Mouse (Mus musculus): ENCODE measurements around the gene Saysd1. TPM values are rescaled to one million over a fixed set of nuclear protein-coding genes. Genes with fewer than 3 reads are reported as not detected.

Saysd1 gene
- polyA plus RNA-seq, 1 experiment from 2014 or later, result 8.6 TPM

DNA sequence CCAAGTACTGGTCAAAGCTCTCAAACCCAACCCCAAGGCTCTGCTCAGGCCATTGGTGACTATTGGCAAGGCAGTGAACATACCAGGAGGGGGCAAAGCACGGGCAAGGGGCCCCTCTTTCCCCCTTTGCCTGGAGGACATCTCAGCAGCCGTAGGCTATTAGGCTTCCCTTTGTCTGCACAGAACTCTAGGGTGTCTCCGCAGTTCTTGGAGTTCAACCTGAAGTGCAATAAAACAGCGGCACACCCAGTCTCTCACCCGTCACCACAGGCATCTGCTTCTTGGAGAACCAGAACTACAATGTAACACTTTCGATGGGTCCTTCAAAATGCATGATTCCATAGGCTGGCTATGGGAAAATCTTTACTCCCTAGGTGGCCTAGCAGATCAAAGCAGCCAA is 10.2 kb downstream of the Saysd1 start:
- no peak overlapping the region for H3K4me2 ChIP-seq
- no peak overlapping the region for H3K4me3 ChIP-seq (ENCODE audit: low read depth, low read length)
- no peak for ATAC-seq (replicated peaks; ENCODE audit: insufficient number of reproducible peaks, low FRiP score, low TSS enrichment)
- no peaks in the 10 kb centered on the region for H3K36me3 ChIP-seq (ENCODE audit: control insufficient read depth, insufficient read depth, low read length)
- no peaks in the 10 kb centered on the region for H3K27me3 ChIP-seq (ENCODE audit: control insufficient read depth, insufficient read depth, low read length)
- H3K9me3 ChIP-seq (replicated peaks; ENCODE audit: control insufficient read depth, low read length), result no peaks in the 10 kb centered on the region
- no peak overlapping the region for H3K27ac ChIP-seq (ENCODE audit: low read depth, low read length)
- WGBS (ENCODE audit: insufficient replicate concordance), result 77% methylated on average over 6 of the region's 6 CpGs
- H3K9ac ChIP-seq (ENCODE audit: low read depth, low read length), result no peak overlapping the region
- H3K4me1 ChIP-seq (ENCODE audit: control insufficient read depth, insufficient read depth, low read length), result no peaks in the 10 kb centered on the region

DNA sequence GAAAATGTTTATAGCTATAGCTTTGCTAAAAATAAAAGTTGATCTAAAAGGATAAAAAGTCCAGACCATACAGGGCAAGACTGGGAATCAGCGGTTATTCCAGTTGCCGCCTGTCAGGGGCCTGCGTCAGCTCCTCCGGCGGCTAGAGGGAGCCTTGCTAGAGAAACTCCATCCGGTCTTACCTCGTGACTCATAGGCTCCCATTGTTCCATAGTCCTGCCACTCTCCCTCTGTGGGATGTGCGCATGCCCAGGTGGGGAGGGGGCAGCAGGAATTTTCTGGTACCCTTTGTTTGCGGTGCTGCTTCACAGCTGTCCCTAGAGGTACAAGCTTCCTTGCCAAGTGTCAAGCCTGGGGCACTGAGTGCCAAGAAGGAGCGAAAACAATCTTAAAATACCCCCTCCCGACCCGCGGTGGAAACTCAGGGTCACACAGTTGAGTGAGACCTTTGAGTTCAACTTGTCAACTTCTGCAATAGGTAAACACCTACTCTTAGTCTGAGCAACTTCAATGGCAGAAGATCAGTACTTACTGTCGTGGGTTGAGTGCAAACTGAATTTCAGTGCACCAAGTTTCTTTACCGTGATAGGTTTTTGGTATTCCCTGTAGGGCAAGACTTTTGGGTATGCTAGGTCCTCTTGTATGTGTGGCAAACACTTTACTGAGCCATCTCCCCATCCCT is 10.8 kb downstream of the Saysd1 start:
- 65% methylated on average over 15 of the region's 15 CpGs for WGBS (ENCODE audit: insufficient replicate concordance)
- H3K4me3 ChIP-seq (ENCODE audit: low read depth, low read length), result no peak overlapping the region
- H3K9me3 ChIP-seq (replicated peaks; ENCODE audit: control insufficient read depth, low read length), result no peaks in the 10 kb centered on the region
- no peak overlapping the region for H3K9ac ChIP-seq (ENCODE audit: low read depth, low read length)
- H3K36me3 ChIP-seq (ENCODE audit: control insufficient read depth, insufficient read depth, low read length), result no peaks in the 10 kb centered on the region
- H3K4me1 ChIP-seq (ENCODE audit: control insufficient read depth, insufficient read depth, low read length), result no peaks in the 10 kb centered on the region
- no peak overlapping the region for H3K4me2 ChIP-seq
- H3K27me3 ChIP-seq (ENCODE audit: control insufficient read depth, insufficient read depth, low read length), result no peaks in the 10 kb centered on the region
- no peak overlapping the region for H3K27ac ChIP-seq (ENCODE audit: low read depth, low read length)
- no peak for ATAC-seq (replicated peaks; ENCODE audit: insufficient number of reproducible peaks, low FRiP score, low TSS enrichment)

- 61% methylated on average over 5 of the region's 5 CpGs for WGBS (ENCODE audit: insufficient replicate concordance)
- peaks cover 7% of the 10 kb centered on the region; the same call in 1 of the 2 replicates for H3K4me1 ChIP-seq (ENCODE audit: control insufficient read depth, insufficient read depth, low read length)
- ATAC-seq (replicated peaks; ENCODE audit: insufficient number of reproducible peaks, low FRiP score, low TSS enrichment), result no peak
Measured at GRCm38 (mm10) chr14:20120868-20121267, 17.5 kb downstream of the Saysd1 start.

DNA sequence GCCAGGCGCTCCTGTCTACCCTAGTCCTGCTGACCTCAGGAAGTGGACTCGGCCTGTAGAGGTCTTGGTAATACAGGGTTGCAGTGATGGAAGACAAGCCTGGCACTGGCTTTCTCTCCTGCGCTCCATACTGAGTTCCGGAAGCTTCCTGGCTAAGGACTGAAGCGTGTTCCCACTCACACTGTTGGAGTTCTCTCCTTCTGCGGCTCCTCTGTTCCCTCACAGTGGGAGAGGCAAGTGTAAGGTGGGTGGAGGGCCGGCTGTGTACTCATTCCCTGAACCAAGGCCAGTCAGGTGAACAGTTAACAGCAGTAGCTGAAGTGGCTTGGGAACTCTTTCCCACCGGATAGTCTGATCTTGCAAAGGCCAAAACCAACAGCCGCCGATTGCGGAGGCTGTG is 18.3 kb downstream of the Saysd1 start:
- ATAC-seq (replicated peaks; ENCODE audit: insufficient number of reproducible peaks, low FRiP score, low TSS enrichment), result no peak
- peaks cover 8% of the 10 kb centered on the region; the same call in 1 of the 2 replicates for H3K4me1 ChIP-seq (ENCODE audit: control insufficient read depth, insufficient read depth, low read length)
- H3K9ac ChIP-seq (ENCODE audit: low read depth, low read length), result no peak overlapping the region
- WGBS (ENCODE audit: insufficient replicate concordance), result 89% methylated on average over 11 of the region's 11 CpGs
- H3K36me3 ChIP-seq (ENCODE audit: control insufficient read depth, insufficient read depth, low read length), result no peaks in the 10 kb centered on the region
- H3K27me3 ChIP-seq (ENCODE audit: control insufficient read depth, insufficient read depth, low read length), result no peaks in the 10 kb centered on the region
- no peak overlapping the region for H3K4me2 ChIP-seq
- no peaks in the 10 kb centered on the region for H3K9me3 ChIP-seq (replicated peaks; ENCODE audit: control insufficient read depth, low read length)
- H3K4me3 ChIP-seq (ENCODE audit: low read depth, low read length), result no peak overlapping the region
- H3K27ac ChIP-seq (ENCODE audit: low read depth, low read length), result no peak overlapping the region

More at GRCm38 (mm10) chr14:20120868-20121267, 17.5 kb downstream of the Saysd1 start:
- Histone ChIP-seq H3K4me3 (ENCODE audit: low read depth, low read length) (no peak overlapping the region), H3K4me2 (no peak overlapping the region), H3K9ac (ENCODE audit: low read depth, low read length) (no peak overlapping the region), H3K27ac (ENCODE audit: low read depth, low read length) (no peak overlapping the region), H3K27me3 (ENCODE audit: control insufficient read depth, insufficient read depth, low read length) (no peaks in the 10 kb centered on the region), H3K36me3 (ENCODE audit: control insufficient read depth, insufficient read depth, low read length) (no peaks in the 10 kb centered on the region), H3K9me3 (replicated peaks; ENCODE audit: control insufficient read depth, low read length) (no peaks in the 10 kb centered on the region)

GRCm38 (mm10) chr14:20116149-20116605 is 22.2 kb downstream of the Saysd1 start:
- H3K9me3 ChIP-seq (replicated peaks; ENCODE audit: control insufficient read depth, low read length), result no peaks in the 10 kb centered on the region
- H3K4me3 ChIP-seq (ENCODE audit: low read depth, low read length), result no peak overlapping the region
- peaks cover 8% of the 10 kb centered on the region; the same call in 1 of the 2 replicates for H3K4me1 ChIP-seq (ENCODE audit: control insufficient read depth, insufficient read depth, low read length)
- H3K36me3 ChIP-seq (ENCODE audit: control insufficient read depth, insufficient read depth, low read length), result no peaks in the 10 kb centered on the region
- no peaks in the 10 kb centered on the region for H3K27me3 ChIP-seq (ENCODE audit: control insufficient read depth, insufficient read depth, low read length)
- H3K4me2 ChIP-seq, result no peak overlapping the region
- H3K27ac ChIP-seq (ENCODE audit: low read depth, low read length), result no peak overlapping the region
- no peak overlapping the region for H3K9ac ChIP-seq (ENCODE audit: low read depth, low read length)
- ATAC-seq (replicated peaks; ENCODE audit: insufficient number of reproducible peaks, low FRiP score, low TSS enrichment), result no peak
- 49% methylated on average over 9 of the region's 9 CpGs for WGBS (ENCODE audit: insufficient replicate concordance)

GRCm38 (mm10) chr14:20114951-20115350 is 23.4 kb downstream of the Saysd1 start:
- no peaks in the 10 kb centered on the region for H3K27me3 ChIP-seq (ENCODE audit: control insufficient read depth, insufficient read depth, low read length)
- H3K4me2 ChIP-seq, result no peak overlapping the region
- no peak for ATAC-seq (replicated peaks; ENCODE audit: insufficient number of reproducible peaks, low FRiP score, low TSS enrichment)
- H3K9me3 ChIP-seq (replicated peaks; ENCODE audit: control insufficient read depth, low read length), result no peaks in the 10 kb centered on the region
- no peak overlapping the region for H3K27ac ChIP-seq (ENCODE audit: low read depth, low read length)
- H3K4me3 ChIP-seq (ENCODE audit: low read depth, low read length), result no peak overlapping the region
- H3K36me3 ChIP-seq (ENCODE audit: control insufficient read depth, insufficient read depth, low read length), result no peaks in the 10 kb centered on the region
- no peak overlapping the region for H3K9ac ChIP-seq (ENCODE audit: low read depth, low read length)
- 75% methylated on average over 6 of the region's 6 CpGs for WGBS (ENCODE audit: insufficient replicate concordance)
- peaks cover 8% of the 10 kb centered on the region; the same call in 1 of the 2 replicates for H3K4me1 ChIP-seq (ENCODE audit: control insufficient read depth, insufficient read depth, low read length)

- Histone ChIP-seq H3K4me2 (no peak overlapping the region), H3K4me3 (ENCODE audit: low read depth, low read length) (no peak overlapping the region), H3K27ac (ENCODE audit: low read depth, low read length) (no peak overlapping the region), H3K9ac (ENCODE audit: low read depth, low read length) (no peak overlapping the region), H3K9me3 (replicated peaks; ENCODE audit: control insufficient read depth, low read length) (no peaks in the 10 kb centered on the region), H3K36me3 (ENCODE audit: control insufficient read depth, insufficient read depth, low read length) (no peaks in the 10 kb centered on the region), H3K27me3 (ENCODE audit: control insufficient read depth, insufficient read depth, low read length) (no peaks in the 10 kb centered on the region), H3K4me1 (ENCODE audit: control insufficient read depth, insufficient read depth, low read length) (peaks cover 8% of the 10 kb centered on the region; the same call in 1 of the 2 replicates)
- 1% methylated on average over 6 of the region's 6 CpGs for WGBS (ENCODE audit: insufficient replicate concordance)
- no peak for ATAC-seq (replicated peaks; ENCODE audit: insufficient number of reproducible peaks, low FRiP score, low TSS enrichment)
Measured at GRCm38 (mm10) chr14:20113964-20114363, 24.4 kb downstream of the Saysd1 start.

GRCm38 (mm10) chr14:20113189-20113961 is 25.0 kb downstream of the Saysd1 start:
- Histone ChIP-seq H3K9me3 (replicated peaks; ENCODE audit: control insufficient read depth, low read length) (no peaks in the 10 kb centered on the region), H3K4me1 (ENCODE audit: control insufficient read depth, insufficient read depth, low read length) (peaks cover 8% of the 10 kb centered on the region; the same call in 1 of the 2 replicates), H3K4me3 (ENCODE audit: low read depth, low read length) (no peak overlapping the region), H3K27ac (ENCODE audit: low read depth, low read length) (no peak overlapping the region), H3K27me3 (ENCODE audit: control insufficient read depth, insufficient read depth, low read length) (no peaks in the 10 kb centered on the region), H3K9ac (ENCODE audit: low read depth, low read length) (no peak overlapping the region), H3K36me3 (ENCODE audit: control insufficient read depth, insufficient read depth, low read length) (no peaks in the 10 kb centered on the region), H3K4me2 (no peak overlapping the region)
- WGBS (ENCODE audit: insufficient replicate concordance), result 45% methylated on average over 7 of the region's 7 CpGs
- ATAC-seq (replicated peaks; ENCODE audit: insufficient number of reproducible peaks, low FRiP score, low TSS enrichment), result no peak
